Mouse (Mus musculus) mesoderm, embryonic 11.5 days (tissue): ENCODE measurements at regions not wholly inside any gene's neighbourhood (a gene's known extent, or its start where the extent isn't known, plus 50 kb on each side); places are given as distances from the start of the nearest gene placed in this dataset.
A peak's percentile ranks its signal among the peaks of the same experiment; 100 is the strongest.

Source experiments
- DNase-seq: peaks from one replicate; pipeline ENCODE4 v3.0.0-alpha.2; 2012; ENCODE audit warnings: low read depth, low spot score

- DNase-seq, result peak; percentile 5
Observed at GRCm38 (mm10) chr6:10156097-10156496, 1207.9 kb downstream of the Nxph1 start.

GRCm38 (mm10) chr6:10181590-10182183 lies 1233.5 kb downstream of the Nxph1 start:
- no peak for DNase-seq

GRCm38 (mm10) chr6:10185971-10186370 lies 1237.7 kb downstream of the Nxph1 start:
- DNase-seq, result no peak
